Mouse (Mus musculus): ENCODE measurements around the gene Dynlt1f.
"Not testable (repeated sequence)": the region's sequence is repeated elsewhere in the genome, so short reads cannot be mapped to it uniquely, and the experiment has no call there.

DNA sequence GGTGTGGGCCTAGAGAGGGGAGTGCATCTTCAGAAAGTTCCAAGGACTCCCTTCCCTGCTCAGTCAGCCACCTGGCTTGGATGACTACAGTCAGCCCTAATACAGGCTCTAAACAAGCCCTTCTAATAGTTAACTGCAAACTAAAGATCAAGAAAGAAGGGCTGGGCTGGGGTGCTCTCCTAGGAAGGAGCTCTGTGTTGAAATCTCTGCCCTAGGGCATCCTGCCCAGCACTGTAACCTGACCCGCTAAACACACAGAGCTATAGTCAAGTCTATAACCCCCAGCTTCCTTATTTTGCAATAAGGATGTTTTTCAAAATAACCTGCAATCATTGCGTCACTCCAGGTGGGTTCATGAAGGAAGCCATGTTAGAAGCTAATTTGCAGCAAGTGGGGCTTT, 22.4 kb upstream of the Dynlt1f start:
- not testable (repeated sequence) for TF ChIP-seq POLR2A (IDR thresholded peaks at IDR 0.05; ENCODE audit: control insufficient read depth, extremely low read depth, insufficient read depth, low read length, poor library complexity); CTCF (IDR thresholded peaks at IDR 0.05; ENCODE audit: borderline replicate concordance, control insufficient read depth, extremely low read depth, insufficient read depth, low read length, poor library complexity)

Measured in thymus, adult 2 months (tissue).